Mouse (Mus musculus): ENCODE measurements around the gene Clca3a1.

DNA sequence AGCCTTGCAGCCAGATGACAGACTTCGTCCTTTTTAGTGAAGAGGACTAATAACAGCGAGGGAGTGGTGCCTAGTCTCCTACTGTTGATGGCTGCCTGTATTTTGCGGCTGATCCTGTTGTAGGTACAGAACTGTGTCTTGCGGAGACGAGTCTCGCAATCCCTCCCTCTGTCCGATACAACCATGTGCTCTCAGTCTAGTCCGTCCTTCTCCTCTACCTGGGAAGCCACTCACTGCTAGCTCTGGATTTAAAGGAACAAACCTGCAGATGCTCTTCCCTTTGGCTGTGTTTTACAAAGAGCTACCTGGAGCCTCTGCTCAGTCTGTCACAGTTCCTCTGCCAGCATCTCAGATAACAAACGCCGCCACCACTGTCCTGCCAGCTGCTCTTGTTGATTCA lies 66.7 kb downstream of the Clca3a1 start:
- TF ChIP-seq CTCF (IDR thresholded peaks at IDR 0.05; ENCODE audit: low read depth, low read length) (no peak), POLR2A (IDR thresholded peaks at IDR 0.05; ENCODE audit: insufficient read depth, low read length) (no peak)
